Mouse (Mus musculus): ENCODE results near the gene Mettl5. TPM values are rescaled to one million over a fixed set of nuclear protein-coding genes. Genes with fewer than 3 reads are reported as not detected.
A peak's percentile ranks its signal among the peaks of the same experiment; 100 is the strongest.
"Not testable (repeated sequence)": the region's sequence is repeated elsewhere in the genome, so short reads cannot be mapped to it uniquely, and the experiment has no call there.

Gene Mettl5
- 22.3 and 26.6 TPM in 2 replicates for total RNA-seq (2021)
- long read RNA-seq, experiment 1, transcript Mettl5-201 (7 exons, 968 nt): major isoform, 18 of 21 reads
- long read RNA-seq, experiment 1, partial matches to known transcripts: 3 of 21 reads
- long read RNA-seq, experiment 1, other reads (novel, unspliced or antisense): 0 of 21 reads
- long read RNA-seq, experiment 2, transcript Mettl5-201 (7 exons, 968 nt): major isoform, 19 of 24 reads
- long read RNA-seq, experiment 2, partial matches to known transcripts: 1 of 24 reads
- long read RNA-seq, experiment 2, other reads (novel, unspliced or antisense): 3 of 24 reads

GRCm38 (mm10) chr2:69885451-69886305 is at the start of gene Mettl5:
TSS of gene Mettl5 (minus strand) at chr2:69885615.
- DNase-seq: peak; percentile 95

GRCm38 (mm10) chr2:69924943-69925342 is 39.5 kb upstream of the Mettl5 start:
- DNase-seq: no peak

- no peak for DNase-seq
Observed at GRCm38 (mm10) chr2:69917301-69917700, 31.9 kb upstream of the Mettl5 start.

GRCm38 (mm10) chr2:69912801-69913200 is 27.4 kb upstream of the Mettl5 start:
- no peak for DNase-seq

DNA sequence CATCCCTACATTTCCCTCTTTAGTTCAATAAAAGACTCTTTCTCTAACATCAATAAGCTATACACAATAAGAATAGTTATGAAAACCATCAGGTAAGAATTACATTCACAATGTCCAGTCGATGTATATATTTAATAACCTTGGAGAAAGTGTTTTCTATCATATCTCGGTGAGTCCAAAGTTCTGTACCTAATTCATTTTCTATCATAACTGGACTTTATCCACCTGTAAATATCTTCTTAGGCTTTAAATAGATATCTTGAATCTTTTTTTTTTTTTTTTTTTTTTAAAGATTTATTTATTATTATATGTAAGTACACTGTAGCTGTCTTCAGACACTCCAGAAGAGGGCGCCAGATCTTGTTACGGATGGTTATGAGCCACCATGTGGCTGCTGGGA is 22.0 kb upstream of the Mettl5 start:
- DNase-seq: not testable (repeated sequence)

- no peak for DNase-seq
Observed at GRCm38 (mm10) chr2:69903541-69903940, 18.1 kb upstream of the Mettl5 start.

DNA sequence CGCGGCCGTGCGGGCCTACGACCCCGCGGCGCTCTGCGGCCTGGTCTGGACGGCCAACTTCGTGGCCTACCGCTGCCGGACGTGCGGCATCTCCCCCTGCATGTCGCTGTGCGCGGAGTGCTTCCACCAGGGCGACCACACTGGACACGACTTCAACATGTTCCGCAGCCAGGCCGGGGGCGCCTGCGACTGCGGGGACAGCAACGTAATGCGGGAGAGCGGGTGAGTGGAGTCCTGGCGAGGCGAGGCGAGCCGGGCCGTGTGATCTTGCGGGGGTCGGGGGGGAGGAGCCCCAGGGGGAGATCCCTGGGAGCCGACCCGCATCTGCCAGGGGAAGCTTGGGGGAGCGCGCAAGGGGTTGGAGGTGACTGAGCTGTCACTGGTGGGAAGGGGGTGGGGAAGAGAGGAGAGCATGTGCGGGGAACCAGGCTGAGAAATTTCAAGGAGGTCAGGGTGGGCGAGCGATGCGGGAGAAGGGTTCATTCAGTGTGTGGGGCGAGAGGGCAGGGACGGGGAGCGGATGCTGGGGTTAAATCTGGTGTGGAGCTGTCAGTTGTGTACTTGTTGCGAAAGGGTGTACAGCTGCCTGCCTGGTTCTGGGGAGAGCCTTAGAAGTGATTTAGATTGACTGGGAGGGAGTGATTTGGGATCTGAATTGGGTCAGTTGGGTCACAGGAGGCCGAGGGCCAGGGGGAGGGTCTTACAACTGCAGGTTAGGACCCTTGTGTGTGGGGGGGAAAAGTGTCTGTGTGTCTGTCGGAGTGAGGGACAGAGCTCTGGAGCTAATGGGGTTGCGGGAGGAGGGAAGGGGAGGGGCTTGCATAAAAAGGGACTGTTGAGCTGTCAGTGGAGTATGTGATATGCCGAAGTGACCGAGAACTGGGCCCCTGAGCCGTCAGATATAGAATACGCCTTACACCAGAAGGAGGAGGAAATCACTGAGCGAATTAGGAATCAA is 12.5 kb upstream of the Mettl5 start:
- DNase-seq: peak; percentile 77

DNA sequence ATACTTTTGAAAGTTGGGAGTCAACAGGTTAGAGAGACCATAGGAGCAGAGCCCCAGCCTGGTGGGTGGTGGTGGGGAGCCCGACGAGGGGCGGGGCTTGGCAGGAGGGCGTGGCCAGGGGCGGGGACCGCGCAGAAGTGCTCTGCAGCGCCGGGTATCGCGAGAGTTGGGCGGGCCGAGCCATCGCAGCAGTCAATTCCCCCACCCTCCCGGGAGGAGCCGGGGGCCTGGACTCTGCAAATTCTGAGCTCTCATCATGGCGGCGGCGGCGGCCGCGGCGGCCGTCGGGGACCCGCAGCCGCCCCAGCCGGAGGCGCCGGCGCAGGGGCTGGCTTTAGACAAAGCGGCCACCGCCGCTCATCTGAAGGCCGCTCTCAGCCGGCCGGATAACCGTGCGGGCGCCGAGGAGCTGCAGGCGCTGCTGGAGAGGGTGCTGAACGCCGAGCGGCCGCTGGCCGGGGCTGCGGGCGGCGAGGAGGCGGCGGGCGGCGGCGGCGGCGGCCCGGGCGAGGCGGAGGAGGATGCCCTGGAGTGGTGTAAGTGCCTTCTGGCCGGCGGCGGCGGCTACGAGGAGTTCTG is 11.7 kb upstream of the Mettl5 start, which contains the start of gene Ubr3:
TSS of gene Ubr3 (plus strand) at position 208 of the 579 bp plus-strand sequence.
- DNase-seq: peak; percentile 99

DNA sequence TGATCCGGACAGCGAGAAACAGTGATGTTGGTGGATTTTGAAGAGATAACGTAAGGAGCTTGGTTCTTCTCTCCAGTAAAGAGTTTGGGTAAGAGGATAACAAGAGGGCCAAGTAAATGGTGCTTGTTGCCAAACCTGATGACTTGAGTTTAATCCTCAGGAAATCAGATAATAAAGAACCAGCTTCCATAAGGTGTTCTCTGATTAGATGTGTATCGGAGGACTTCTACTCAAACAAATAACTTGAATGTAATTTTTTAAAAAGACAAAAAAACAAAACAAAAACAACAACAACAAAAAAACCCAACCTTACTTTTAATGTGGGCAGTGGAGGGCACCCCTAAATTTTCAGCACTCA is 10.8 kb upstream of the Mettl5 start:
- DNase-seq: no peak

GRCm38 (mm10) chr2:69895502-69896223 is 10.2 kb upstream of the Mettl5 start:
- peak; percentile 13 for DNase-seq

GRCm38 (mm10) chr2:69893891-69894290 is 8.5 kb upstream of the Mettl5 start:
- DNase-seq: no peak

GRCm38 (mm10) chr2:69893145-69893544 is 7.7 kb upstream of the Mettl5 start:
- DNase-seq: no peak

- no peak for DNase-seq
Observed at GRCm38 (mm10) chr2:69890843-69891242, 5.4 kb upstream of the Mettl5 start.

DNA sequence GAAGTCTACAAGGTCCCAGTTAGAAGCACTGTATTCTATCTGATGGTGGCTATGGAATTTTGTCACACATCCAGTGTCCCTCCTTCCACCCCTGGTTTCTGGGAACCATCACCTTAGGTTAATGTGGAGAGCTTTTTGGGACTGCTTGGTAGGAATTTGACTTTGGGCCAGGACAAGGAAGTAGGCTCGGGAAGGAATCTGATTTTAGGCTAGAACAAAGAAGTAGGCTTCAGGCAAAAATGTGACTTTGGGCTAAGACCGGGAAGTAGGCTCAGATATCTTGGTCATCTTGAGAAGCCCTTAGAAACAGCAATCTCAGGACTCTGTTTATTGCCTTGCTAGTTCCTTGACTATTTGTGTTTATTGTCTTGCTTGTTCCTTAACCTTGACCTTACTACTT is 3.5 kb upstream of the Mettl5 start:
- no peak for DNase-seq

DNA sequence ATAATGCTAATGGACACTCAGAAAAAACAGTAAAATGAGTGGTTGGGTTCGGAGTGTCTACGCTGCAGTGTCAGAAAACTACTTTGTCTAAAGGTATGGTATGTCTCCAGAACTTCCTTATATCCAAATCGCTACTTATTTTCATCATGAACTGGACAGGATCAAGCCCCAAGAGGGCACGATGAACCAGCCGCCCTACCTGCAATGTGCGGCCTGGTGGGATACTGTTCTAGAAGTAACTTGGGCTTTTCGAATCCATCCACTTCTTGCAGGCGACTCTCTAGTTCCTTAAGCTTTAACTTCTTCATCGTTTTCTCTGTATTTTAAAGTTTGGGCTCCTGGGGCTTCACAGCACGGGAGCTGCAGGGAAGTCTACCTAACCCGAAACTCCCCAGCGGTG is 365 bp downstream of the Mettl5 start:
- DNase-seq: no peak

- DNase-seq: no peak
Observed at GRCm38 (mm10) chr2:69884581-69884980, 834 bp downstream of the Mettl5 start.

GRCm38 (mm10) chr2:69883990-69884391 is 1.4 kb downstream of the Mettl5 start:
- no peak for DNase-seq

- DNase-seq: no peak
Observed at GRCm38 (mm10) chr2:69862117-69862657, 23.2 kb downstream of the Mettl5 start.

GRCm38 (mm10) chr2:69861485-69862091 is 23.8 kb downstream of the Mettl5 start, which contains the start of gene Ssb:
TSS of gene Ssb (plus strand) at chr2:69861562.
- DNase-seq: peak; percentile 97

GRCm38 (mm10) chr2:69860972-69861452 is 24.4 kb downstream of the Mettl5 start:
- DNase-seq: peak; percentile 36
